Mouse (Mus musculus) C2C12 (cell line): ENCODE measurements around the gene Lrguk. TPM values are rescaled to one million over a fixed set of nuclear protein-coding genes. Genes with fewer than 3 reads are reported as not detected.

ENCODE experiments used
- H3K27me3 ChIP-seq: one replicate; pipeline ENCODE4 v1.6.1; 2011; ENCODE audit not compliant: control insufficient read depth, insufficient read depth, insufficient read length
- H3K36me3 ChIP-seq: one replicate; pipeline ENCODE4 v1.6.1; 2011; ENCODE audit not compliant: control insufficient read depth, insufficient read depth
- H3K4me3 ChIP-seq: one replicate; pipeline ENCODE4 v1.5.1; 2011; ENCODE audit warnings: mild to moderate bottlenecking, control low read depth; ENCODE audit not compliant: poor library complexity, insufficient read depth, severe bottlenecking
- H3K79me2 ChIP-seq: one replicate; pipeline ENCODE4 v1.6.1; 2011; ENCODE audit not compliant: control insufficient read depth, insufficient read depth
- H3K79me3 ChIP-seq: one replicate; pipeline ENCODE4 v1.6.1; 2011; ENCODE audit warnings: low read depth, control low read depth
- H3ac ChIP-seq: one replicate; pipeline ENCODE3; 2011; ENCODE audit warnings: low read depth; ENCODE audit not compliant: control insufficient read depth, insufficient read length
- CEBPB ChIP-seq: IDR thresholded peaks from one replicate; pipeline ENCODE4 v1.6.1; 2011; ENCODE audit warnings: low read depth, mild to moderate bottlenecking, control low read depth, moderate library complexity
- CTCF ChIP-seq: IDR thresholded peaks from one replicate; pipeline ENCODE4 v1.5.1; 2011; ENCODE audit not compliant: control insufficient read depth, insufficient read depth, insufficient read length
- FOSL1 ChIP-seq: IDR thresholded peaks from one replicate; pipeline ENCODE4 v1.8.0; 2011; ENCODE audit warnings: mild to moderate bottlenecking, low read length; ENCODE audit not compliant: poor library complexity, insufficient read depth, severe bottlenecking
- MAX ChIP-seq: IDR thresholded peaks from one replicate; pipeline ENCODE4 v1.6.1; 2011; ENCODE audit warnings: mild to moderate bottlenecking, control low read depth
- MYOD1 ChIP-seq: IDR thresholded peaks from one replicate; pipeline ENCODE4 v1.6.1; 2011; ENCODE audit warnings: low read depth; ENCODE audit not compliant: control insufficient read depth, insufficient read length
- MYOG ChIP-seq: IDR thresholded peaks from one replicate; pipeline ENCODE4 v1.6.1; 2011; ENCODE audit not compliant: control insufficient read depth, insufficient read length; ENCODE audit errors: extremely low read depth
- USF1 ChIP-seq: IDR thresholded peaks from one replicate; pipeline ENCODE4 v1.6.1; 2011; ENCODE audit warnings: low read depth, mild to moderate bottlenecking, control low read depth, moderate library complexity
- long read RNA-seq, 2 experiments: library from polyadenylated mRNA; unstranded; transcript quantifications; one replicate each; pipeline ENCODE4 v2.0.0; 2019 to 2020
- polyA plus RNA-seq: library from polyadenylated mRNA; unstranded; fragments of >200 nt; fragmentation: generic; extraction: Trizol; gene quantifications from one replicate; pipeline ENCODE4 v1.2.1, GENCODE M21; 2012; ENCODE audit warnings: missing spikeins

Lrguk gene
- polyA plus RNA-seq, result 0.32 TPM
- long read RNA-seq, experiment 1, result 0 reads
- long read RNA-seq, experiment 2, result 0 reads

- TF ChIP-seq CTCF, result no peak
- TF ChIP-seq CEBPB, result no peak
- no peak for TF ChIP-seq MYOD1
- no peak for TF ChIP-seq MAX
- no peak for TF ChIP-seq USF1
- TF ChIP-seq MYOG, result no peak
- TF ChIP-seq FOSL1, result no peak
- H3ac ChIP-seq, result peak within 1 kb of the TSS; percentile 61
- H3K36me3 ChIP-seq, result no peaks in the 10 kb centered on the region
- peak within 1 kb of the TSS; percentile 42 for H3K4me3 ChIP-seq
- H3K79me2 ChIP-seq, result no peaks in the 10 kb centered on the region
- no peaks in the 10 kb centered on the region for H3K27me3 ChIP-seq
- H3K79me3 ChIP-seq, result no peaks in the 10 kb centered on the region
Measured at GRCm38 (mm10) chr6:34028933-34029745, at the start of gene Lrguk. TSS of gene Lrguk (plus strand) at chr6:34029448.

- no peaks in the 10 kb centered on the region for H3K36me3 ChIP-seq
- TF ChIP-seq MYOG, result no peak
- no peak for TF ChIP-seq MAX
- no peak for TF ChIP-seq CTCF
- TF ChIP-seq USF1, result no peak
- no peak for TF ChIP-seq CEBPB
- no peak for TF ChIP-seq MYOD1
- no peak for TF ChIP-seq FOSL1
- H3K79me3 ChIP-seq, result no peaks in the 10 kb centered on the region
- H3ac ChIP-seq, result no peak overlapping the region
- H3K27me3 ChIP-seq, result no peaks in the 10 kb centered on the region
- no peak overlapping the region for H3K4me3 ChIP-seq
- H3K79me2 ChIP-seq, result no peaks in the 10 kb centered on the region
Measured at GRCm38 (mm10) chr6:33982709-33983108, 46.5 kb upstream of the Lrguk start.

- no peaks in the 10 kb centered on the region for H3K79me2 ChIP-seq
- no peak overlapping the region for H3ac ChIP-seq
- H3K36me3 ChIP-seq, result no peaks in the 10 kb centered on the region
- H3K79me3 ChIP-seq, result no peaks in the 10 kb centered on the region
- H3K4me3 ChIP-seq, result no peak overlapping the region
- TF ChIP-seq MYOG (no peak), USF1 (no peak)
- H3K27me3 ChIP-seq, result no peaks in the 10 kb centered on the region
Measured at GRCm38 (mm10) chr6:33987132-33987531, 42.1 kb upstream of the Lrguk start.

- TF ChIP-seq MYOG (no peak), CTCF (no peak), MYOD1 (no peak), USF1 (no peak), FOSL1 (no peak), CEBPB (no peak), MAX (no peak)
- Histone ChIP-seq H3K79me3 (no peaks in the 10 kb centered on the region), H3K79me2 (no peaks in the 10 kb centered on the region), H3ac (no peak overlapping the region), H3K36me3 (no peaks in the 10 kb centered on the region), H3K27me3 (peaks cover 8% of the 10 kb centered on the region), H3K4me3 (no peak overlapping the region)
Measured at GRCm38 (mm10) chr6:33992213-33993034, 36.8 kb upstream of the Lrguk start.

GRCm38 (mm10) chr6:33993842-33994241 is 35.4 kb upstream of the Lrguk start:
- Histone ChIP-seq H3K4me3 (no peak overlapping the region), H3K27me3 (peaks cover 8% of the 10 kb centered on the region), H3K79me2 (no peaks in the 10 kb centered on the region), H3K36me3 (no peaks in the 10 kb centered on the region), H3K79me3 (no peaks in the 10 kb centered on the region), H3ac (no peak overlapping the region)
- no peak for TF ChIP-seq FOSL1

GRCm38 (mm10) chr6:33998590-33998989 is 30.7 kb upstream of the Lrguk start:
- H3K36me3 ChIP-seq, result no peaks in the 10 kb centered on the region
- H3K27me3 ChIP-seq, result peaks cover 10% of the 10 kb centered on the region
- no peak overlapping the region for H3ac ChIP-seq
- TF ChIP-seq CTCF (no peak), CEBPB (no peak), MAX (no peak), USF1 (no peak), FOSL1 (no peak), MYOD1 (no peak), MYOG (no peak)
- no peaks in the 10 kb centered on the region for H3K79me3 ChIP-seq
- H3K79me2 ChIP-seq, result no peaks in the 10 kb centered on the region
- H3K4me3 ChIP-seq, result no peak overlapping the region
